ENCODE assay signal across 12 mouse cellular contexts in genomic region chr1:42259216-42259977, GRCm38 (mm10).
DNase-seq lines count a peak whose midpoint lies in the region; ATAC-seq lines count a peak whose summit lies in the region.
"Had no signal": no experiment of that assay in that cellular context is flagged by ENCODE, and none has a peak within 500 bp of the region (broad histone marks: within the 10 kb centered on the region; RNA-seq: fewer than 3 reads in every experiment).

No protein-coding gene starts in this region.

- peak overlapping the region; percentile 23; the same call in 1 of the 2 replicates for H3K4me2 ChIP-seq in kidney, embryonic 14.5 days (replicated peaks; ENCODE audit: low read depth, low read length)
- H3K4me2 ChIP-seq in forebrain, embryonic 12.5 days = peak overlapping the region; percentile 38
- H3K4me2 ChIP-seq in liver, embryonic 12.5 days = no peak overlapping the region

- no peaks in the 10 kb centered on the region for H3K9me3 ChIP-seq in kidney, embryonic 14.5 days (ENCODE audit: control insufficient read depth, low read length)
- H3K9me3 ChIP-seq in forebrain, embryonic 12.5 days = no peaks in the 10 kb centered on the region
- no peaks in the 10 kb centered on the region for H3K9me3 ChIP-seq in midbrain, embryonic 10.5 days (replicated peaks)
- H3K9me3 ChIP-seq in liver, embryonic 12.5 days (replicated peaks) = no peaks in the 10 kb centered on the region

- H3K27ac ChIP-seq in kidney, embryonic 14.5 days (ENCODE audit: low read depth, low read length) = no peak overlapping the region
- H3K27ac ChIP-seq in forebrain, embryonic 12.5 days = peak overlapping the region; percentile 93
- H3K27ac ChIP-seq in midbrain, embryonic 10.5 days (replicated peaks) = peak overlapping the region; percentile 91
- no peak overlapping the region for H3K27ac ChIP-seq in liver, embryonic 12.5 days

- H3K27me3 ChIP-seq in kidney, embryonic 14.5 days (ENCODE audit: control insufficient read depth, insufficient read depth, low read length) = no peaks in the 10 kb centered on the region
- H3K27me3 ChIP-seq in forebrain, embryonic 12.5 days = no peaks in the 10 kb centered on the region
- H3K27me3 ChIP-seq in midbrain, embryonic 10.5 days (ENCODE audit: low read depth, poor library complexity, severe bottlenecking) = no peaks in the 10 kb centered on the region
- no peaks in the 10 kb centered on the region for H3K27me3 ChIP-seq in liver, embryonic 12.5 days (replicated peaks)
- H3K27me3 ChIP-seq: megakaryocyte, embryonic 14.5 days had no signal

- ATAC-seq in kidney, embryonic 14.5 days (ENCODE audit: low FRiP score, low TSS enrichment) = peak; percentile 75
- no peak for ATAC-seq in forebrain, embryonic 12.5 days (ENCODE audit: low FRiP score)
- no peak for ATAC-seq in inflammation-experienced regulatory T-cells, adult 6 months
- ATAC-seq in liver, embryonic 12.5 days = no peak
- ATAC-seq: CD4-positive, CD25-positive, alpha-beta regulatory T cell, adult 4 months had no signal

- no peak overlapping the region for H3K4me3 ChIP-seq in kidney, embryonic 14.5 days (ENCODE audit: low read length)
- peak overlapping the region; percentile 21; the same call in 1 of the 2 replicates for H3K4me3 ChIP-seq in forebrain, embryonic 12.5 days (replicated peaks)
- H3K4me3 ChIP-seq in midbrain, embryonic 10.5 days = peak overlapping the region; percentile 26; the same call in 1 of the 2 replicates
- no peak overlapping the region for H3K4me3 ChIP-seq in liver, embryonic 12.5 days
- H3K4me3 ChIP-seq: megakaryocyte, embryonic 14.5 days had no signal

- H3K4me1 ChIP-seq in kidney, embryonic 14.5 days (ENCODE audit: control insufficient read depth, insufficient read depth, low read length) = 0 out of 2 replicates have a peak, but pooled peaks cover 14% of the 10 kb centered on the region
- H3K4me1 ChIP-seq in forebrain, embryonic 12.5 days = peaks cover 65% of the 10 kb centered on the region
- peaks cover 71% of the 10 kb centered on the region for H3K4me1 ChIP-seq in midbrain, embryonic 10.5 days
- H3K4me1 ChIP-seq in liver, embryonic 12.5 days = no peaks in the 10 kb centered on the region
- H3K4me1 ChIP-seq: megakaryocyte, embryonic 14.5 days had no signal

- H3K9ac ChIP-seq in kidney, embryonic 14.5 days (ENCODE audit: low read depth, low read length) = no peak overlapping the region
- H3K9ac ChIP-seq in forebrain, embryonic 12.5 days = peak overlapping the region; percentile 55
- no peak overlapping the region for H3K9ac ChIP-seq in liver, embryonic 12.5 days

- no peak for DNase-seq in kidney, adult 18-20 months
- peak; percentile 29 for DNase-seq in A20 (ENCODE audit: low read depth, low spot score)
- DNase-seq in midbrain, embryonic 10.5 days (ENCODE audit: low spot score) = no peak
- DNase-seq in T-cell, adult 2 months (ENCODE audit: low spot score) = no peak
- DNase-seq: cerebellum, adult 9-11 months; right cerebral cortex, adult 18-20 months had no signal

- H3K36me3 ChIP-seq in kidney, embryonic 14.5 days (ENCODE audit: control insufficient read depth, insufficient read depth, low read length) = no peaks in the 10 kb centered on the region
- H3K36me3 ChIP-seq in forebrain, embryonic 12.5 days (replicated peaks) = no peaks in the 10 kb centered on the region
- no peaks in the 10 kb centered on the region for H3K36me3 ChIP-seq in midbrain, embryonic 10.5 days
- H3K36me3 ChIP-seq in liver, embryonic 12.5 days = no peaks in the 10 kb centered on the region

- WGBS in kidney, embryonic 14.5 days = 13% methylated on average over 13 of the region's 13 CpGs
- 22% methylated on average over 13 of the region's 13 CpGs for WGBS in forebrain, embryonic 12.5 days
- WGBS in midbrain, embryonic 10.5 days = 67% methylated on average over 13 of the region's 13 CpGs
- WGBS in liver, embryonic 12.5 days (ENCODE audit: insufficient replicate concordance) = 48% methylated on average over 13 of the region's 13 CpGs

Comparison
In these comparisons a context has a peak if more than half of its experiments do, and no peak if none do; other contexts are left out.
1. H3K27ac ChIP-seq: peak in forebrain, embryonic 12.5 days (single experiment) and midbrain, embryonic 10.5 days (single experiment); none in kidney, embryonic 14.5 days (single experiment) and liver, embryonic 12.5 days (single experiment).
2. H3K4me3 ChIP-seq: peak in forebrain, embryonic 12.5 days (single experiment) and midbrain, embryonic 10.5 days (single experiment); none in kidney, embryonic 14.5 days (single experiment) and liver, embryonic 12.5 days (single experiment).